Mouse (Mus musculus) thymus, adult 2 months (tissue): ENCODE measurements at regions not wholly inside any gene's neighbourhood (a gene's known extent, or its start where the extent isn't known, plus 50 kb on each side); places are given as distances from the start of the nearest gene placed in this dataset.

Source experiments
- DNase-seq: peaks from one replicate; pipeline ENCODE4 v3.0.0; 2021
- H3K27ac ChIP-seq: fragments of 200-500 bp; 2 replicates; pipeline ENCODE4 v1.5.1; 2012; ENCODE audit warnings: low read length, control low read depth; ENCODE audit not compliant: control insufficient read depth, insufficient read depth
- H3K27me3 ChIP-seq: fragments of 200-500 bp; 2 replicates; pipeline ENCODE4 v1.6.1; 2012; ENCODE audit warnings: mild to moderate bottlenecking, low read length, moderate library complexity, mixed read lengths; ENCODE audit not compliant: control insufficient read depth, insufficient read depth
- H3K36me3 ChIP-seq: fragments of 200-500 bp; 2 replicates; pipeline ENCODE4 v1.6.1; 2012; ENCODE audit warnings: mild to moderate bottlenecking, low read length, moderate library complexity; ENCODE audit not compliant: control insufficient read depth, insufficient read depth
- H3K4me1 ChIP-seq: fragments of 200-500 bp; replicated peaks from 2 replicates; pipeline ENCODE4 v1.6.1; 2012; ENCODE audit warnings: low read length; ENCODE audit not compliant: control insufficient read depth, insufficient read depth
- H3K4me3 ChIP-seq: fragments of 200-500 bp; 2 replicates; pipeline ENCODE4 v1.5.1; 2012; ENCODE audit warnings: mild to moderate bottlenecking, low read length, control low read depth, moderate library complexity; ENCODE audit not compliant: control insufficient read depth, insufficient read depth
- CTCF ChIP-seq: fragments of 200-500 bp; IDR thresholded peaks from 2 replicates; pipeline ENCODE4 v1.5.1; 2012; ENCODE audit warnings: mild to moderate bottlenecking, control low read depth, low read length, moderate library complexity, borderline replicate concordance; ENCODE audit not compliant: control insufficient read depth, poor library complexity, insufficient read depth; ENCODE audit errors: extremely low read depth
- POLR2A ChIP-seq: fragments of 200-500 bp; IDR thresholded peaks from 2 replicates; pipeline ENCODE4 v1.6.1; 2012; ENCODE audit warnings: mild to moderate bottlenecking, low read length, control low read depth, moderate library complexity; ENCODE audit not compliant: control insufficient read depth, poor library complexity, insufficient read depth; ENCODE audit errors: extremely low read depth
- WGBS: fragments of 180-500 bp; shearing (Covaris S2); methylation state at CpG from one replicate; pipeline ENCODE4 v1.1.7; 2018; 5-methylcytosine and 5-hydroxymethylcytosine counted together

GRCm38 (mm10) chr12:69456746-69457145 lies 84.5 kb upstream of the Gm9887 start:
- Histone ChIP-seq H3K27me3 (no peaks in the 10 kb centered on the region), H3K4me1 (peaks cover 35% of the 10 kb centered on the region), H3K27ac (peak overlapping the region; percentile 28; the same call in 1 of the 2 replicates), H3K36me3 (no peaks in the 10 kb centered on the region), H3K4me3 (no peak overlapping the region)
- TF ChIP-seq POLR2A, result no peak
- no peak for TF ChIP-seq CTCF
- DNase-seq, result no peak
- 99% methylated on average over 3 of the region's 3 CpGs for WGBS

DNA sequence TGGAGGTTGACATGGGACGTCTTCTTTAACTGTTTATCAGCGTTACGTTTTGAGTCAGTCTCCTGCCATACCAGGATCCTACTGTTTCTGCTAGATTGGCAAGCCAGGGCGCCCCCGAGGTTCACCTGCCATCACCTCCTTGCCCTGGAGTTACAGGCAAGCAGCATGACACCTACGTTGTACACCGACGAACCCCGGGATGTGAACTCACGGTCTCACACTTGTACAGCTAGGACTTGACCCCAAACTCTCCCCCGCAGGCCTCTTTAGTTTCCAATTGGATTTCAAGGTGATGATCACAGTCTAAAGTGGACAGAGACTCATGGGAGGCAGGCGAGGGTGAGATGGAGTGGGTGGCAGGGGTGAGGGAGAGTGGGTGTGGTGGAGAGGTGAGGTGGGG lies 83.9 kb upstream of the Gm9887 start:
- Histone ChIP-seq H3K27me3 (no peaks in the 10 kb centered on the region), H3K4me3 (no peak overlapping the region), H3K36me3 (no peaks in the 10 kb centered on the region), H3K4me1 (peaks cover 31% of the 10 kb centered on the region), H3K27ac (no peak overlapping the region)
- no peak for DNase-seq
- TF ChIP-seq CTCF (no peak), POLR2A (no peak)
- WGBS, result 95% methylated on average over 12 of the region's 12 CpGs

DNA sequence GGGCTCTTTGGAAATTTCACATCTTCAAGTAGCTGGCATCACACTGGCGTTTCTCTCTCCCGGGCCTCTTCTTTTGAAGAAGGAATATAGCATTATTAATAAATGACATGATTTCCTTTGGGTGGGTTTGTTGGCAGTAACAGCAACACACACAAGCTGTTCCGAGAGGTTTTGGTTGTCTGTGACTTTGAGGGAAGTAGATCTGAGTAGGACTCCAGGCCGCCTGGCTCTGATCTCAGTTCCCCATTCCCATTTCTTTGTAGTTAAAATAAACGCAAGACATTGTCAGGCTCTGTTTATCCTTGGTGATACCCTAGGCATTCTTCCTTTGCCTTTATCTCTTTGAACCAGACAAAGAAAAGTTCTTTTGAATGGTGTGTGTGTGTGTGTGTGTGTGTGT lies 83.3 kb upstream of the Gm9887 start:
- WGBS, result 77% methylated on average over 5 of the region's 5 CpGs
- Histone ChIP-seq H3K4me1 (peaks cover 31% of the 10 kb centered on the region), H3K27ac (no peak overlapping the region), H3K36me3 (no peaks in the 10 kb centered on the region), H3K4me3 (no peak overlapping the region), H3K27me3 (no peaks in the 10 kb centered on the region)
- DNase-seq, result no peak
- TF ChIP-seq POLR2A (no peak), CTCF (no peak)

- Histone ChIP-seq H3K27me3 (no peaks in the 10 kb centered on the region), H3K36me3 (no peaks in the 10 kb centered on the region), H3K27ac (no peak overlapping the region), H3K4me3 (no peak overlapping the region), H3K4me1 (peaks cover 23% of the 10 kb centered on the region)
- TF ChIP-seq CTCF, result no peak
- TF ChIP-seq POLR2A, result no peak
- no peak for DNase-seq
- WGBS, result over 99% methylated on average over 6 of the region's 6 CpGs
These were observed 81.3 kb upstream of the Gm9887 start for GRCm38 (mm10) chr12:69453544-69453943.

DNA sequence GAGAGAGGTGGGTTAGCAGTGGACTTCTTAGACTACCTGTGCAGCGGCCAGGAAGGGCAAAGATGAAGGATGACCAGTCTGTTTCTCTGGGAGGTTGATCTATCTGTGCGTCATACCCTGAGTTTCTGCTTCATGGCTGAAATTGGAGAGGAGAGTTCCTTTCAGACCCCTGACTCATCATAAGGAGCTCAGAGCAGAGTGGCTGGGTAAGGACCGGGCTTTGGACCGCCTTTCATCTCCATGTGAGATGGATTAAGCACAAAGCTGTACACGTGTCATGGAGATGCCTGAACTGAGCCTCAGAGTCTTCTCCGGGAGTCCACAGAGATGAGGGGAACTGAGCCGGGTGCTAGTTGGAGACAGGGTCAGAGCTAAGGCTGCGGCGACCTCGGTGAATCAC lies 80.7 kb upstream of the Gm9887 start:
- no peak for DNase-seq
- Histone ChIP-seq H3K4me1 (peaks cover 26% of the 10 kb centered on the region), H3K27ac (no peak overlapping the region), H3K4me3 (no peak overlapping the region), H3K27me3 (no peaks in the 10 kb centered on the region), H3K36me3 (no peaks in the 10 kb centered on the region)
- WGBS, result 98% methylated on average over 10 of the region's 10 CpGs
- TF ChIP-seq POLR2A (no peak), CTCF (no peak)

GRCm38 (mm10) chr12:69451110-69451509 lies 78.9 kb upstream of the Gm9887 start:
- no peaks in the 10 kb centered on the region for H3K36me3 ChIP-seq
- TF ChIP-seq POLR2A (no peak), CTCF (no peak)
- H3K27me3 ChIP-seq, result no peaks in the 10 kb centered on the region
- H3K4me1 ChIP-seq, result peaks cover 20% of the 10 kb centered on the region
- 78% methylated on average over 6 of the region's 6 CpGs for WGBS
- DNase-seq, result no peak
- H3K27ac ChIP-seq, result no peak overlapping the region
- no peak overlapping the region for H3K4me3 ChIP-seq
